Mouse (Mus musculus): Measurements from ENCODE around the gene Gm36028. TPM values are rescaled to one million over a fixed set of nuclear protein-coding genes. Genes with fewer than 3 reads are reported as not detected.
A peak's percentile ranks its signal among the peaks of the same experiment; 100 is the strongest.

Gene Gm36028
- polyA plus RNA-seq, 1 experiment: not detected

- Histone ChIP-seq H3K27ac (ENCODE audit: insufficient read depth, low read length) (peak within 1 kb of the TSS; percentile 15; the same call in 1 of the 2 replicates), H3K4me1 (ENCODE audit: control insufficient read depth, insufficient read depth, low read length) (no peaks in the 10 kb centered on the region), H3K4me3 (ENCODE audit: low read depth, low read length) (peak within 1 kb of the TSS; percentile 99), H3K27me3 (ENCODE audit: control insufficient read depth, insufficient read depth, low read length, poor library complexity, severe bottlenecking) (no peaks in the 10 kb centered on the region), H3K9ac (ENCODE audit: low read depth, poor library complexity, severe bottlenecking) (peak within 1 kb of the TSS; percentile 85), H3K36me3 (ENCODE audit: control insufficient read depth, insufficient read depth, low read length, poor library complexity, severe bottlenecking) (no peaks in the 10 kb centered on the region), H3K9me3 (replicated peaks; ENCODE audit: control insufficient read depth, insufficient read depth, low read length, poor library complexity, severe bottlenecking) (no peaks in the 10 kb centered on the region)
- TF ChIP-seq EP300 (IDR thresholded peaks at IDR 0.05; ENCODE audit: insufficient read depth, low read depth, low read length): no peak
- TF ChIP-seq CTCF (IDR thresholded peaks at IDR 0.05; ENCODE audit: low read depth, low read length): no peak
- TF ChIP-seq POLR2A (IDR thresholded peaks at IDR 0.05; ENCODE audit: insufficient read depth, low read length): no peak
Observed at GRCm38 (mm10) chr16:37867791-37868505, 7.0 kb upstream of the Gm36028 start, which contains the start of gene Lrrc58. TSS of gene Lrrc58 (plus strand) at chr16:37868389.

- H3K4me1 ChIP-seq (ENCODE audit: control insufficient read depth, insufficient read depth, low read length): no peaks in the 10 kb centered on the region
- no peaks in the 10 kb centered on the region; the same call in 1 of the 2 replicates for H3K27me3 ChIP-seq (ENCODE audit: control insufficient read depth, insufficient read depth, low read length, poor library complexity, severe bottlenecking)
- no peak overlapping the region for H3K9ac ChIP-seq (ENCODE audit: low read depth, poor library complexity, severe bottlenecking)
- TF ChIP-seq CTCF (IDR thresholded peaks at IDR 0.05; ENCODE audit: low read depth, low read length) (no peak), EP300 (IDR thresholded peaks at IDR 0.05; ENCODE audit: insufficient read depth, low read depth, low read length) (no peak), POLR2A (IDR thresholded peaks at IDR 0.05; ENCODE audit: insufficient read depth, low read length) (no peak)
- no peaks in the 10 kb centered on the region for H3K36me3 ChIP-seq (ENCODE audit: control insufficient read depth, insufficient read depth, low read length, poor library complexity, severe bottlenecking)
- H3K9me3 ChIP-seq (replicated peaks; ENCODE audit: control insufficient read depth, insufficient read depth, low read length, poor library complexity, severe bottlenecking): no peaks in the 10 kb centered on the region
- H3K4me3 ChIP-seq (ENCODE audit: low read depth, low read length): no peak overlapping the region
- H3K27ac ChIP-seq (ENCODE audit: insufficient read depth, low read length): no peak overlapping the region
Observed at GRCm38 (mm10) chr16:37865841-37866240, 4.9 kb upstream of the Gm36028 start.

GRCm38 (mm10) chr16:37863876-37864275 is 2.9 kb upstream of the Gm36028 start:
- Histone ChIP-seq H3K27ac (ENCODE audit: insufficient read depth, low read length) (no peak overlapping the region), H3K4me1 (ENCODE audit: control insufficient read depth, insufficient read depth, low read length) (no peaks in the 10 kb centered on the region), H3K36me3 (ENCODE audit: control insufficient read depth, insufficient read depth, low read length, poor library complexity, severe bottlenecking) (no peaks in the 10 kb centered on the region), H3K9me3 (replicated peaks; ENCODE audit: control insufficient read depth, insufficient read depth, low read length, poor library complexity, severe bottlenecking) (no peaks in the 10 kb centered on the region), H3K9ac (ENCODE audit: low read depth, poor library complexity, severe bottlenecking) (no peak overlapping the region), H3K4me3 (ENCODE audit: low read depth, low read length) (no peak overlapping the region), H3K27me3 (ENCODE audit: control insufficient read depth, insufficient read depth, low read length, poor library complexity, severe bottlenecking) (no peaks in the 10 kb centered on the region; the same call in 1 of the 2 replicates)
- no peak for TF ChIP-seq EP300 (IDR thresholded peaks at IDR 0.05; ENCODE audit: insufficient read depth, low read depth, low read length)
- TF ChIP-seq CTCF (IDR thresholded peaks at IDR 0.05; ENCODE audit: low read depth, low read length): no peak
- no peak for TF ChIP-seq POLR2A (IDR thresholded peaks at IDR 0.05; ENCODE audit: insufficient read depth, low read length)

GRCm38 (mm10) chr16:37860213-37860612 is 733 bp downstream of the Gm36028 start:
- Histone ChIP-seq H3K9ac (ENCODE audit: low read depth, poor library complexity, severe bottlenecking) (no peak overlapping the region), H3K9me3 (replicated peaks; ENCODE audit: control insufficient read depth, insufficient read depth, low read length, poor library complexity, severe bottlenecking) (no peaks in the 10 kb centered on the region)

GRCm38 (mm10) chr16:37857495-37857894 is 3.5 kb downstream of the Gm36028 start:
- Histone ChIP-seq H3K36me3 (ENCODE audit: control insufficient read depth, insufficient read depth, low read length, poor library complexity, severe bottlenecking) (no peaks in the 10 kb centered on the region), H3K27ac (ENCODE audit: insufficient read depth, low read length) (no peak overlapping the region), H3K9ac (ENCODE audit: low read depth, poor library complexity, severe bottlenecking) (no peak overlapping the region), H3K9me3 (replicated peaks; ENCODE audit: control insufficient read depth, insufficient read depth, low read length, poor library complexity, severe bottlenecking) (no peaks in the 10 kb centered on the region), H3K4me3 (ENCODE audit: low read depth, low read length) (no peak overlapping the region), H3K27me3 (ENCODE audit: control insufficient read depth, insufficient read depth, low read length, poor library complexity, severe bottlenecking) (no peaks in the 10 kb centered on the region; the same call in 1 of the 2 replicates), H3K4me1 (ENCODE audit: control insufficient read depth, insufficient read depth, low read length) (no peaks in the 10 kb centered on the region)
- TF ChIP-seq EP300 (IDR thresholded peaks at IDR 0.05; ENCODE audit: insufficient read depth, low read depth, low read length): no peak
- TF ChIP-seq POLR2A (IDR thresholded peaks at IDR 0.05; ENCODE audit: insufficient read depth, low read length): no peak
- no peak for TF ChIP-seq CTCF (IDR thresholded peaks at IDR 0.05; ENCODE audit: low read depth, low read length)

More at GRCm38 (mm10) chr16:37860213-37860612, 733 bp downstream of the Gm36028 start:
- H3K4me3 ChIP-seq (ENCODE audit: low read depth, low read length): no peak overlapping the region
- H3K27ac ChIP-seq (ENCODE audit: insufficient read depth, low read length): no peak overlapping the region
- H3K27me3 ChIP-seq (ENCODE audit: control insufficient read depth, insufficient read depth, low read length, poor library complexity, severe bottlenecking): no peaks in the 10 kb centered on the region; the same call in 1 of the 2 replicates
- no peak for TF ChIP-seq EP300 (IDR thresholded peaks at IDR 0.05; ENCODE audit: insufficient read depth, low read depth, low read length)
- no peak for TF ChIP-seq CTCF (IDR thresholded peaks at IDR 0.05; ENCODE audit: low read depth, low read length)
- no peak for TF ChIP-seq POLR2A (IDR thresholded peaks at IDR 0.05; ENCODE audit: insufficient read depth, low read length)
- H3K4me1 ChIP-seq (ENCODE audit: control insufficient read depth, insufficient read depth, low read length): no peaks in the 10 kb centered on the region
- no peaks in the 10 kb centered on the region for H3K36me3 ChIP-seq (ENCODE audit: control insufficient read depth, insufficient read depth, low read length, poor library complexity, severe bottlenecking)

- no peaks in the 10 kb centered on the region for H3K36me3 ChIP-seq (ENCODE audit: control insufficient read depth, insufficient read depth, low read length, poor library complexity, severe bottlenecking)
- H3K9ac ChIP-seq (ENCODE audit: low read depth, poor library complexity, severe bottlenecking): no peak overlapping the region
- no peak for TF ChIP-seq POLR2A (IDR thresholded peaks at IDR 0.05; ENCODE audit: insufficient read depth, low read length)
- TF ChIP-seq EP300 (IDR thresholded peaks at IDR 0.05; ENCODE audit: insufficient read depth, low read depth, low read length): no peak
- no peak for TF ChIP-seq CTCF (IDR thresholded peaks at IDR 0.05; ENCODE audit: low read depth, low read length)
- H3K4me1 ChIP-seq (ENCODE audit: control insufficient read depth, insufficient read depth, low read length): no peaks in the 10 kb centered on the region
- no peak overlapping the region for H3K4me3 ChIP-seq (ENCODE audit: low read depth, low read length)
- H3K9me3 ChIP-seq (replicated peaks; ENCODE audit: control insufficient read depth, insufficient read depth, low read length, poor library complexity, severe bottlenecking): no peaks in the 10 kb centered on the region
- no peak overlapping the region for H3K27ac ChIP-seq (ENCODE audit: insufficient read depth, low read length)
- H3K27me3 ChIP-seq (ENCODE audit: control insufficient read depth, insufficient read depth, low read length, poor library complexity, severe bottlenecking): no peaks in the 10 kb centered on the region
Observed at GRCm38 (mm10) chr16:37856327-37856726, 4.6 kb downstream of the Gm36028 start.

All from ES-Bruce4 (cell line).